In the genomic region with DNA sequence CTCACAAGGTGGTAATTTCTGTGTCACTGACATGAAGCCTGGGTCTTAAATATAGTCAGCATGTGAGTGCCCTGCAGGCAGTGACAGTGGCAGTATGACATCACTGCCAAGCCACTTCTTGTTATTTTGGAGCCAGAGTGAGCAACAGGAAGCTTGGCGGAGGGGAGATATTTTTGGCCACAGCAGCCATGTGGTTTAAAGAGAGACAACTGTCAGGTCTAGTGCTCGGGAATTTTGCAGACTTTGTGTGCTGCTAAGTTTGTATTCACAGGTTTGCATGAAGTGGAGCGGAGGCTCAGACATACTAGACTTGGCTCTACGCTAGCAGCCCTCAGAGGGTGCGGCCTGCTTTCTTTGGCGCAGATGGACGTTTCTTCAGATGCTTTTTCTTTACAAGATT, we compare ENCODE assay signal across 8 mouse cellular contexts.
DNase-seq lines count a peak whose midpoint lies in the region; ATAC-seq lines count a peak whose summit lies in the region.

No protein-coding gene starts in this region.

- H3K27ac ChIP-seq in liver, embryonic 16.5 days (ENCODE audit: low read length), result 0 out of 2 replicates have a peak overlapping the region, but pooled peaks have one; percentile 15
- no peak overlapping the region for H3K27ac ChIP-seq in midbrain, embryonic 15.5 days

- no peaks in the 10 kb centered on the region for H3K9me3 ChIP-seq in liver, embryonic 16.5 days (replicated peaks; ENCODE audit: control insufficient read depth, low read length)
- no peaks in the 10 kb centered on the region for H3K9me3 ChIP-seq in midbrain, embryonic 15.5 days

- H3K4me2 ChIP-seq in liver, embryonic 16.5 days (ENCODE audit: low read depth, low read length), result no peak overlapping the region
- H3K4me2 ChIP-seq in midbrain, embryonic 15.5 days, result no peak overlapping the region

- 24% methylated on average over 7 of the region's 7 CpGs for WGBS in liver, embryonic 16.5 days (ENCODE audit: insufficient replicate concordance)
- WGBS in midbrain, embryonic 15.5 days, result 82% methylated on average over 7 of the region's 7 CpGs

- H3K4me3 ChIP-seq in liver, embryonic 16.5 days (ENCODE audit: low read depth, low read length), result no peak overlapping the region
- H3K4me3 ChIP-seq in midbrain, embryonic 15.5 days, result no peak overlapping the region

- ATAC-seq in liver, embryonic 16.5 days (ENCODE audit: low read depth), result peak; percentile 59
- no peak for ATAC-seq in midbrain, embryonic 15.5 days (replicated peaks)

- H3K36me3 ChIP-seq in liver, embryonic 16.5 days (ENCODE audit: control insufficient read depth, insufficient read depth), result no peaks in the 10 kb centered on the region
- H3K36me3 ChIP-seq in midbrain, embryonic 15.5 days (replicated peaks), result no peaks in the 10 kb centered on the region; the same call in 1 of the 2 replicates

- DNase-seq in adrenal gland, adult (ENCODE audit: inconsistent age in 2 of 2, low spot score in 1 of 2), result peak; percentile 32 to 50
- DNase-seq in adrenal gland, adult 18-20 months (ENCODE audit: low spot score in 2 of 2), result no peak
- DNase-seq in adipocyte (ENCODE audit: low spot score), result peak; percentile 18
- peak; percentile 69 to 88 for DNase-seq in frontal cortex, postnatal 36 days (ENCODE audit: low spot score in 2 of 2)
- peak; percentile 43 for DNase-seq in kidney, postnatal 10 days
- DNase-seq in right cerebral cortex, postnatal 4 days, result peak; percentile 22

- no peak overlapping the region for H3K9ac ChIP-seq in liver, embryonic 16.5 days (ENCODE audit: low read depth, low read length)
- H3K9ac ChIP-seq in midbrain, embryonic 15.5 days, result no peak overlapping the region

- peaks cover 8% of the 10 kb centered on the region for H3K4me1 ChIP-seq in liver, embryonic 16.5 days (ENCODE audit: control insufficient read depth, low read depth, low read length)
- H3K4me1 ChIP-seq in midbrain, embryonic 15.5 days, result no peaks in the 10 kb centered on the region

- H3K27me3 ChIP-seq in liver, embryonic 16.5 days (ENCODE audit: control insufficient read depth, insufficient read depth, low read depth, low read length), result no peaks in the 10 kb centered on the region
- no peaks in the 10 kb centered on the region for H3K27me3 ChIP-seq in midbrain, embryonic 15.5 days (replicated peaks)

Comparison
In these comparisons a context has a peak if more than half of its experiments do, and no peak if none do; other contexts are left out.
1. DNase-seq: peak in adrenal gland, adult (2 of 2), adipocyte (single experiment), frontal cortex, postnatal 36 days (2 of 2), kidney, postnatal 10 days (single experiment) and right cerebral cortex, postnatal 4 days (single experiment); none in adrenal gland, adult 18-20 months (0 of 2).